Mouse (Mus musculus): ENCODE results near the gene Hes5. TPM values are rescaled to one million over a fixed set of nuclear protein-coding genes. Genes with fewer than 3 reads are reported as not detected.

The Hes5 gene
- polyA plus RNA-seq, 1 experiment from 2014 or later: 0.15 TPM

DNA sequence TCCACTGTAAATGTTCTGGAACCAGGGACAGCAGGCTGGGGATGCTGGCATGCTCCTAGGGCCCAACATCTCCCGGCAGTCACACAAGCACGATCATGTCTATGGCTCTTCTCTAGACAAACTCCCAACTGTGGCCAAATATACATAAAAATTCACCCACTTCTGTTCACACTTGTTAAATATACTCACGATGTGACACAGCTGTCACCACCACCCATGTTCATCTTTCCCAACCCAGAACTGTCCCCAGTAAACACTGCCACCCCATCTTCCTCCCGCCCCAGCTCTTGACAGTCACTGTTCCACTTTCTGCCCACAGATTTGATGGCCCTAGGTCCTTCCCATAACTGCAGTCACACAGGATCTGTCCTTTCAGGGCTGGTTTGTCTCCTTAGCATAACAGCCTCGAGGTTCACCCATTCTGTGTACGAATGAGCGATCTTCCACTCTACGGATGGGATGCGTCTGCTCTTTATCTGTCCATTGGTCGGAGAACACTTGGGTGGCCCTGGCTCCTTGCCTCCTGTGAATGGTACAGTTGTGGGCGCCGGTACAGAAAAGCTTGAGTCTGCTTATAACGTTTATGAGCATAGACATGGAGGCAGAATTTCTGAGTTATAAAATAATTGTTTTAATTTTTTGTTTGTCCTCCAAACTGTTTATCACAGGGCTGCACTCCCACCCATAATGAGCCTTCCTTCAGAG, 3.3 kb upstream of the Hes5 start:
- H3K4me2 ChIP-seq (ENCODE audit: low read depth, low read length): no peak overlapping the region
- peaks cover 21% of the 10 kb centered on the region for H3K4me1 ChIP-seq (ENCODE audit: insufficient read depth)
- peaks cover 84% of the 10 kb centered on the region for H3K27me3 ChIP-seq (ENCODE audit: insufficient read depth, low read length)
- H3K4me3 ChIP-seq (ENCODE audit: low read depth, low read length): no peak overlapping the region
- ATAC-seq (no peak), DNase-seq (no peak)
- TF ChIP-seq CTCF (IDR thresholded peaks at IDR 0.05; ENCODE audit: low read depth) (no peak), EP300 (IDR thresholded peaks at IDR 0.05; ENCODE audit: low read depth) (no peak)
- no peaks in the 10 kb centered on the region for H3K36me3 ChIP-seq (replicated peaks; ENCODE audit: insufficient read depth, low read length)
- H3K9ac ChIP-seq (replicated peaks): no peak overlapping the region
- 55% methylated on average over 13 of the region's 13 CpGs for WGBS (ENCODE audit: insufficient replicate concordance)
- H3K27ac ChIP-seq (ENCODE audit: low read depth): no peak overlapping the region
- H3K9me3 ChIP-seq (ENCODE audit: low read length): no peaks in the 10 kb centered on the region

DNA sequence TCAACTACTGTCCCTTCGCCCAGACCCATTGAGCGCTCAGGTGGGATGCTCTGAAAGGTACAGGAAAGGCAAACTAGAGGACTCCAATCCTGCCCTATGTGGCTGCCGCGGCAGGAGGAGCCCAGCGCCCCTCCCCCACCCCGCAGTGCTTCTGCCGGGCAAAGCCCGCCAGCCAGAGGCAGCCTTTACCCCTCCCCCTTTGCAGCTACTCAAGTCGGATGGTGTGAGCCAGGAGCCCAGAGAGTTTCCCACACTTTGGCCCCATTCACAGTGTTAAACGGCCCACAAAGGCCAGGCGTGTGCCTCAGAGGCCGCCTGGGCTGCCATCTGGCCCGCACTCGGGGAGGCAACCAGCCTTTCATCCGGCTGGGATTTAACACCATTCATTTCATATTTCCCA, 2.6 kb upstream of the Hes5 start:
- WGBS (ENCODE audit: insufficient replicate concordance): 9% methylated on average over 14 of the region's 15 CpGs
- Histone ChIP-seq H3K4me1 (ENCODE audit: insufficient read depth) (peaks cover 26% of the 10 kb centered on the region), H3K4me3 (ENCODE audit: low read depth, low read length) (0 out of 2 replicates have a peak overlapping the region, but pooled peaks have one; percentile 8), H3K9ac (replicated peaks) (no peak overlapping the region), H3K27ac (ENCODE audit: low read depth) (no peak overlapping the region), H3K9me3 (ENCODE audit: low read length) (no peaks in the 10 kb centered on the region), H3K27me3 (ENCODE audit: insufficient read depth, low read length) (peaks cover 84% of the 10 kb centered on the region), H3K4me2 (ENCODE audit: low read depth, low read length) (no peak overlapping the region), H3K36me3 (replicated peaks; ENCODE audit: insufficient read depth, low read length) (no peaks in the 10 kb centered on the region)
- ATAC-seq: no peak
- TF ChIP-seq CTCF (IDR thresholded peaks at IDR 0.05; ENCODE audit: low read depth) (no peak), EP300 (IDR thresholded peaks at IDR 0.05; ENCODE audit: low read depth) (no peak)
- DNase-seq: no peak

DNA sequence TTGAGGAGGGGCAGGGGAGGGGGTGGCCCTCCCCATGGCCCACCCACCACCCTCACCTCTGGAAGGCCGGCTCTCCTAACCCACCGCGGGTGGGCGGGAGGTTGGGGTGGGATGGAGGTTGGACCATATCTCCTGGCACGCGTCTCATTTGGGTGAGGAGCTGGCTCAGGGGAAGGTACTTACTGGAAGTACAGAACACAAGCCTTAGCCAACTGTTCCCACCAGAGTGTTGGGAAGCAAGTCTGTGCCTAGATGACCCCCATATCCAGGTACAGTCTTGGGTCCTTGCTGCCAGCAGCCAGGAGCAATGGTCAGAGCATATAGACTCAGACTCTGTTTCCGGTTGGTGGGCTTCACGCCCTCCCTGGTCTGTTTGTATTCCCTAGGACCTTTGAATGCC, 2.1 kb upstream of the Hes5 start:
- Histone ChIP-seq H3K9me3 (ENCODE audit: low read length) (no peaks in the 10 kb centered on the region), H3K27me3 (ENCODE audit: insufficient read depth, low read length) (peaks cover 84% of the 10 kb centered on the region), H3K4me3 (ENCODE audit: low read depth, low read length) (0 out of 2 replicates have a peak overlapping the region, but pooled peaks have one; percentile 8), H3K36me3 (replicated peaks; ENCODE audit: insufficient read depth, low read length) (no peaks in the 10 kb centered on the region), H3K4me1 (ENCODE audit: insufficient read depth) (peaks cover 31% of the 10 kb centered on the region), H3K9ac (replicated peaks) (no peak overlapping the region), H3K27ac (ENCODE audit: low read depth) (no peak overlapping the region), H3K4me2 (ENCODE audit: low read depth, low read length) (no peak overlapping the region)
- WGBS (ENCODE audit: insufficient replicate concordance): 24% methylated on average over 8 of the region's 8 CpGs
- no peak for ATAC-seq
- TF ChIP-seq EP300 (IDR thresholded peaks at IDR 0.05; ENCODE audit: low read depth) (no peak), CTCF (IDR thresholded peaks at IDR 0.05; ENCODE audit: low read depth) (no peak)
- DNase-seq: no peak

DNA sequence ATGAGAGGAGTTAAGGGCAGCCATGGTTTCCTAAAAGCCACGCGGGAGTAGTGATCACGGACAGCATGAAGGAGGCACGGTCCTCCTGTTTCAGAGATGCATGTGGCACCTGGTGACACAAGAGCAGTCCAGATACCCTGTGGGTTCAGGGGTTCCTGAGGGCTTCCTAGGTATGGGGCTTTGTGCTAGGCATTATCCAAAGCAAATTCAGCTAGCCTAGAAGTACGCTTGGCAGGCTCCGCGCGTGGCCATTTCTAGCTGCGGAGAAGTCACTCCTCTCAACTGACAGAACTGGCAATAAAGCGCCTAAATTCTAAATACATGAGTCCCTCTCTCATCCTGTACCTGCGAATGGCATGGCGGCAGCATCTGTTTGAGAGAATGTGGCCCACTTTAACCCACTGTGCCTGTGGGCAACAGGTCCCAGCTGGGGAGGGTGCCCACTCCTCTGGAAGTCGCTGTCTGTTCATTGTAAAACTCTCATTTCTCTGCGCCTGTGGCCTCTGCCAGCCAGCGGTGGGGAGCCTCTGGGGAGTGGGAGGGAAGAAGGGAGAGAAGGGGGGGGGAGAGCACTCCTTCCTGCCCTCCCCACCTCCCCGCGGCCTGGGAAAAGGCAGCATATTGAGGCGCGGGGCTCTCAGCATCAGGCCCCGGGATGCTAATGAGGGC, 568 bp upstream of the Hes5 start:
- Histone ChIP-seq H3K9me3 (ENCODE audit: low read length) (no peaks in the 10 kb centered on the region), H3K27me3 (ENCODE audit: insufficient read depth, low read length) (peaks cover 71% of the 10 kb centered on the region), H3K4me3 (ENCODE audit: low read depth, low read length) (peak overlapping the region; percentile 51), H3K9ac (replicated peaks) (no peak overlapping the region), H3K4me2 (ENCODE audit: low read depth, low read length) (peak overlapping the region; percentile 68), H3K4me1 (ENCODE audit: insufficient read depth) (peaks cover 37% of the 10 kb centered on the region), H3K27ac (ENCODE audit: low read depth) (no peak overlapping the region), H3K36me3 (replicated peaks; ENCODE audit: insufficient read depth, low read length) (no peaks in the 10 kb centered on the region)
- ATAC-seq (no peak), DNase-seq (no peak)
- TF ChIP-seq CTCF (IDR thresholded peaks at IDR 0.05; ENCODE audit: low read depth) (no peak), EP300 (IDR thresholded peaks at IDR 0.05; ENCODE audit: low read depth) (no peak)
- WGBS (ENCODE audit: insufficient replicate concordance): 29% methylated on average over 20 of the region's 20 CpGs

DNA sequence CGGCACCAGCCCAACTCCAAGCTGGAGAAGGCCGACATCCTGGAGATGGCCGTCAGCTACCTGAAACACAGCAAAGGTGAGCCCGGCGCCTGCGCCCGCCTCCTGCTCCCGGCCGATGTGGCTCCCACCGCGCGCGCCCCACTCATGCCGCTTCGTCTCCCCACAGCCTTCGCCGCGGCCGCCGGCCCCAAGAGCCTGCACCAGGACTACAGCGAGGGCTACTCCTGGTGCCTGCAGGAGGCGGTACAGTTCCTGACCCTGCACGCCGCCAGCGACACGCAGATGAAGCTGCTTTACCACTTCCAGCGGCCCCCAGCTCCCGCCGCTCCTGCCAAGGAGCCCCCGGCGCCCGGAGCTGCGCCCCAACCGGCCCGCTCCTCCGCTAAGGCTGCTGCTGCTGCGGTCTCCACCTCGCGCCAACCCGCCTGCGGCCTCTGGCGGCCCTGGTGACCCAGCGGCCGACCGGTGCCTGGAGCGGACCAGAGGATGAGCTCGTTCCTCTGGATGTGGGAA, 559 bp downstream of the Hes5 start:
- peaks cover 46% of the 10 kb centered on the region for H3K4me1 ChIP-seq (ENCODE audit: insufficient read depth)

DNA sequence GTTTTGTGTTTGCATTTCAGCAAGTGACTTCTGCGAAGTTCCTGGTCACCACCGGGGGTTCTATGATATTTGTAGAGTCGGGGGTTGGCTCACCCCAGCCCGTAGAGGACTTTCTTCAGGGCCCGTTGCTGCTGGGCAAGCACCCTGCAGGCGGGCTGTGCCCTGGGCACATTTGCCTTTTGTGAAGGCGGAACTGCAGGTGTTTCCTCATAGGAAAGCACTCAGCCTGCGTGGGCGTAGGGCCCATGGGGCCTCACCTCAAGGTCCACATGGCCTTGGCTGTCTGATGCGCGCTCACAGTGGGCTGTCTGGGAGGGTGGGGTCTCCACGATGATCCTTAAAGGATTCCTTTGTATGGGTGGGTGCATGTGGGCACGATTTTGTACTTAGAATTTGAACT, 1.2 kb downstream of the Hes5 start:
- no peaks in the 10 kb centered on the region for H3K9me3 ChIP-seq (ENCODE audit: low read length)
- no peak for ATAC-seq
- peak; percentile 58 for DNase-seq
- H3K9ac ChIP-seq (replicated peaks): no peak overlapping the region
- peaks cover 7% of the 10 kb centered on the region; the same call in 1 of the 2 replicates for H3K36me3 ChIP-seq (replicated peaks; ENCODE audit: insufficient read depth, low read length)
- peak overlapping the region; percentile 68 for H3K4me2 ChIP-seq (ENCODE audit: low read depth, low read length)
- peaks cover 46% of the 10 kb centered on the region for H3K4me1 ChIP-seq (ENCODE audit: insufficient read depth)
- H3K4me3 ChIP-seq (ENCODE audit: low read depth, low read length): peak overlapping the region; percentile 51
- peak overlapping the region; percentile 48; the same call in 1 of the 2 replicates for H3K27ac ChIP-seq (ENCODE audit: low read depth)
- 13% methylated on average over 13 of the region's 13 CpGs for WGBS (ENCODE audit: insufficient replicate concordance)
- no peak for TF ChIP-seq CTCF (IDR thresholded peaks at IDR 0.05; ENCODE audit: low read depth)
- no peak for TF ChIP-seq EP300 (IDR thresholded peaks at IDR 0.05; ENCODE audit: low read depth)
- H3K27me3 ChIP-seq (ENCODE audit: insufficient read depth, low read length): peaks cover 67% of the 10 kb centered on the region

More for the DNA sequence above, 559 bp downstream of the Hes5 start:
- H3K9me3 ChIP-seq (ENCODE audit: low read length): no peaks in the 10 kb centered on the region
- H3K9ac ChIP-seq (replicated peaks): peak overlapping the region; percentile 31; the same call in 1 of the 2 replicates
- peaks cover 71% of the 10 kb centered on the region for H3K27me3 ChIP-seq (ENCODE audit: insufficient read depth, low read length)
- peak overlapping the region; percentile 51 for H3K4me3 ChIP-seq (ENCODE audit: low read depth, low read length)
- 2% methylated on average over 47 of the region's 47 CpGs for WGBS (ENCODE audit: insufficient replicate concordance)
- DNase-seq (peak; percentile 47), ATAC-seq (no peak)
- H3K27ac ChIP-seq (ENCODE audit: low read depth): peak overlapping the region; percentile 48; the same call in 1 of the 2 replicates
- TF ChIP-seq CTCF (IDR thresholded peaks at IDR 0.05; ENCODE audit: low read depth) (peak; percentile 38; the same call in 1 of the 2 replicates), EP300 (IDR thresholded peaks at IDR 0.05; ENCODE audit: low read depth) (no peak)
- peaks cover under 1% of the 10 kb centered on the region; the same call in 1 of the 2 replicates for H3K36me3 ChIP-seq (replicated peaks; ENCODE audit: insufficient read depth, low read length)
- H3K4me2 ChIP-seq (ENCODE audit: low read depth, low read length): peak overlapping the region; percentile 68

All from liver, postnatal 0 days (tissue).